Mouse (Mus musculus) left cerebral cortex, adult 2 months (tissue): ENCODE results near the gene Lsm14a. TPM values are rescaled to one million over a fixed set of nuclear protein-coding genes. Genes with fewer than 3 reads are reported as not detected.

ENCODE experiments used
- DNase-seq, 2 experiments: peaks; one replicate each; pipeline ENCODE4 v3.0.0; 2021 to 2022; ENCODE audit warnings: low spot score in 2 of 2, mixed read lengths in 1 of 2; ENCODE audit errors: extremely low spot score in 1 of 2
- H3K27ac ChIP-seq: fragments of 200-600 bp; 2 replicates; pipeline ENCODE4 v1.8.1; 2022
- H3K4me3 ChIP-seq: fragments of 200-600 bp; 2 replicates; pipeline ENCODE4 v1.8.1; 2022
- CTCF ChIP-seq: fragments of 200-600 bp; IDR thresholded peaks from 2 replicates; pipeline ENCODE4 v1.8.1; 2022; ENCODE audit warnings: antibody characterized with exemption, mild to moderate bottlenecking, moderate library complexity
- intact Hi-C: fragments of 180-260 bp; cut with DNase I; formaldehyde crosslinking; loops from one replicate; pipeline ENCODE4 v1.15.1; 2025
- total RNA-seq, 2 experiments: library from RNA; stranded (reverse); gene quantifications; 2 replicates each; pipeline ENCODE4 v1.2.3; 2021

The Lsm14a gene
- total RNA-seq, 2 experiments from 2014 or later, result 78.4 to 92.0 TPM

DNA sequence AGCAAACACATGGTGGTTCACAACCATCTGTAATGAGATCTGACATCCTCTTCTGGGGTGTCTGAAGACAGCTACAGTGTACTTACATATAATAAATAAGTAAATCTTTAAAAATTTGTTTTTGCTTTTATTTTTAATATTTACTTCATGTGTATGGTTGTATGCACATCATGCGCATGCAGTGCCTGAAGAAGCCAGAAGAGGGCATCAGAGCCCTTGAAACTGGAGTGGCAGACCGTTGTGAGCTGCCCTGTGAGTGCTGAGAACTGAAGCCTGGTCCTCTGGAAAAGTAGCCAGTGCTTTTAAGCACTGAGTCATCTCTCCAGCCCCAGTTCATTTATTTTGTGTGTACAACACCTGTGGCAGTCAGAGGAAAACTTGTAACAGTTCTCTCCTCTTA is 69.1 kb downstream of the Lsm14a start:
- H3K4me3 ChIP-seq, result no peak overlapping the region
- intact Hi-C loops, result no loop called here
- TF ChIP-seq CTCF, result peak; percentile 19
- H3K27ac ChIP-seq, result no peak overlapping the region
- no peak for DNase-seq

DNA sequence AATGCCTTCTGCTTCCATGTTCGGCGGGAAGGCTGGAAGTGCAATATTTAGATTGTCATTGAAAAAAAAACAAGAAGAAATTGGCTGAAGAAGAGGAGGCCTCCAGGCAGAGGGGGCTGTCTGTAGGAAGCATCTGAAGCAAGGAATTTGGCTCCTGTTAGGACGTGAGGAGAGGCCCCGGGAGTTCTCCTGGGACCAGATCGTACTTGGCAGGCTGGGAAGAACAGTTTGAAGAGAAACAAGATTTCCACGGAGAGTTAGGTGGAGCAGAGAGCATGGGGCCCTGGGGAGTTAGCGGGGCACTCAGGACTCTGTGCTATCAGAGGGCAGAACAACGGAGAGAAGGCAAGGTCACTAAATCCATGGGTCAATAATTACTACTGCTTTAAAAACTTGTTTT is 69.8 kb downstream of the Lsm14a start:
- Histone ChIP-seq H3K4me3 (no peak overlapping the region), H3K27ac (no peak overlapping the region)
- no peak for DNase-seq
- TF ChIP-seq CTCF, result no peak
- intact Hi-C loops, result no loop called here

DNA sequence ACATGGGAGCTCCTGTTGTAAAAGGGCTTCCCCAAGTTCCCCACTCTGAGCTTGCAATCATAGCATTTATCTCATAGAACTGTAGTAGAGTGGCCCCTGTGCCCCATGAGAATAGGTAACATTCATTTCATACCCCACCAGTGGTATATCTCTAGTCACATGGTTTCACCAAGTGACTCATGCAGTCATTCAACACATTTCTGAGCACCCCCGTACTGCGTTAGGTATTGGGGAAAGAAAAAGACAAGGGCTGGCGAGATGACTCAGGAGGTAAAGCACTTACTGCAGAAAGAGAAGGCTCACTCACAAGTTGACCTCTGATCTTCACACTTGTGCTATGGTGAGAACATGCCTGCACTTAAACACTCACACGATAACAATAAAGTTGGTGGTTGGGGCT is 71.2 kb downstream of the Lsm14a start:
- Histone ChIP-seq H3K4me3 (no peak overlapping the region), H3K27ac (no peak overlapping the region)
- TF ChIP-seq CTCF, result no peak
- intact Hi-C loops, result no loop called here
- no peak for DNase-seq

DNA sequence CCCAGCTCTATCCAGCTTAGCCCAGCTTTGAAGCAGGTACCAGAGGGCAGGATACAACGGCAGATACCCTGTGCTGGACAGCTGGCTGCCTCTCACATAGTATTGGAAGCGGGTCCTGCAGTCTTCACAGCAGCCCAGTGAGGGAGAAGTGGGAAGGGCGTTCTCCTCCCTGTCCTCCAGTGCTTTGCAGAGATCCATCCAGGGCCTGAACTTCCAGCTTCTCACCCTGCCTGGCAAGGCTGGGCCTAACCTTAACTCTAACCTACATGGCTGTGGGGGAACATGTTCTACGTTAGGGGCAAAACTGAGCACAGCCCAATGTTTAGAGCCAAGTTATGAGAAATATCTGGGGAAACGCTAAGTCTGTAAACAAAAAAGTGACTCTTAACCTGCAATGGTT is 72.0 kb downstream of the Lsm14a start:
- TF ChIP-seq CTCF, result no peak
- intact Hi-C loops, result no loop called here
- no peak for DNase-seq
- H3K4me3 ChIP-seq, result no peak overlapping the region
- H3K27ac ChIP-seq, result peak overlapping the region; percentile 47; the same call in 1 of the 2 replicates

DNA sequence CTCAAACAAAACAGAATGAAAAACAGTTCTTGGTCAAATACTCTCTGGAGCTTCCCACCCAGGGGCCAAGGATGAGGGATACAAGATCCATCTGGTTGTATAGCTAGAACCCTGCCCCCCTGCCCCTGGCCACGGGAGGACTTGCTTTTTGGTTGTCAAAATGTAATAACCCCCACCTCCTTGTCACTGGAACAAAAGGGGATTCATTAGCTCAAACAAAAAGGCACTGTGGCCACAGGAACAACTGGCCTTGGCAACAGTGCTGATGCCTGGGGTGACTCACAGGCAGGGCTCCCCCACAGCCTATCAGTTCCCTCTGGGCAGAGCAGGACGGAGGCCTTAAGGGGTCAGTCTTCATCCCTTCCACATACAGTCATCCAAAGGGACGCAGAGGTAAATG is 73.2 kb downstream of the Lsm14a start:
- intact Hi-C loops, result no loop called here
- no peak for TF ChIP-seq CTCF
- Histone ChIP-seq H3K27ac (peak overlapping the region; percentile 63), H3K4me3 (no peak overlapping the region)
- DNase-seq, result peak in 1 of 2 experiments; percentile 35

DNA sequence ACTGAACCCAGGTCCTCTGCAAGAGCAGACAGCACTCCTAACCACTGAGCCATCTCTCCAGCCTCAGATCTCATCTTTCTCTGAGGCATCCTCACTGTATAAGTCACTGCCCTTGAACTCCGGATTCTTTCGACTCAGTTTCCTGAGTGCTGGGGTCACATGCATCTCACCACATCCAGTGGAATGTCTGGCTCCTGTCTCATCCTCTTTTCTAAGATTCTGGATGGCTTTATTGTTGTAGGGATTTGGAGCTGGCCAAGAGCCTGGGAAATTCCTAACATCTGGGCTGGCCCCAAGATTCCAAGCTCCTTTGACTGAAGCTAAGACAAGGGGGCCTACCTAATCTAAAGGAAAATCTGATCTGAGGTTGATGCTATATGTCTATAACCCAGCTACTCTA is 74.0 kb downstream of the Lsm14a start:
- TF ChIP-seq CTCF, result no peak
- peak overlapping the region; percentile 69; the same call in 1 of the 2 replicates for H3K27ac ChIP-seq
- DNase-seq, result no peak
- no peak overlapping the region for H3K4me3 ChIP-seq
- intact Hi-C loops, result no loop called here

DNA sequence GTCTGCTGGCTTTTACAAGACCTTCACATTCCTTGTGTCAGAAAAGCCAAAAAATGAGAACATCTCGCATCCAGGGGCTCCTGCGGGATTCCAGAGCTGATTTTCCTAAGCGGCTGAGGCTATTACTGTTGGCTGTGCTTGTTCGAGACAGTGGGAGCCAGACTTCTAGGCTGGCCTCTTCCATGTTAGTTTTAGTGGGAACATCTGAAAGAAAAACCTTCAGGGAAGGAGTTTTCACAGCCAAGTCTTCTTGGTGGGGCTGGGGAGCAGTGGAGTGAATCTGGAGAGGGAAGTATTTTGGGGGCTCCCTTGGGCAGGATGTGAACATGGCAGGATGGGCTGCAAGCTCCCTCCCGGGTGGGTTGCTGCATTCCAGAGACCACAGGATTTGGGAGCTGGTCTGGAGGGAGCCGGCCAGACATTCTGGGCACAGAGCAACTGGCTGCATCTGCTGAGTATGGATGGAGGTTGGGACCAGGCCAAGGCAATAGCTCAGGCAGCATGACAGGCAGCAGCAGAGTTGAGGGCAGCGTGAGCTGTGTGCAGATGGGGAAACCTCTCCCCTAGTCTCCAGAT is 75.1 kb downstream of the Lsm14a start:
- H3K27ac ChIP-seq, result peak overlapping the region; percentile 69
- peak; percentile 20 to 32 for DNase-seq
- intact Hi-C loops, result no loop called here
- TF ChIP-seq CTCF, result no peak
- H3K4me3 ChIP-seq, result no peak overlapping the region

DNA sequence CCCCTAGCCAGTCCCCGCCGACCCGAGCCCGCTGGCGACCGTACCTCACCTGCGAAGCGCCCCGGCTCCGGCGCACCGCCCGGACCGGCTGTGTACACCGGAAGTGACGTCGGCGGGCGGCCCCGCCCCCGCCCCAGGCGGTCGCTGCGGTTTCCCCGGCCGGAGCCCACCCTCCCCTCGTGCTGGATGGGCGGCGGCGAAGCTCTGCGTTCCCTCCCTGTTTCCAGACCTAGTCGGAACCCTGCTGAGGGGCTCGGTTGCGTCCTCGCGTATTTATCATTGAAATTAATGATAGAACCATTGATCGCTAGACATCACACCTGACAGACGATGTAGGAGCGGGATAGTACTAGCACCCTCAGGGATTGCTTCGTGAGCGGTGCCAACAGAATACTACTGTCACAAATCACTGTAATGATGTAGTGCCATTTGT is 79.7 kb downstream of the Lsm14a start, which contains the start of gene 4931406P16Rik:
4931406P16Rik (minus strand) TSS at position 109 of the 433 bp plus-strand sequence.
- peak; percentile 87 for DNase-seq
- no peak for TF ChIP-seq CTCF
- intact Hi-C loops, result loop anchor here (5.0 kb wide), 1 partner anchor 46 kb away; no protein-coding TSS in a partner anchor
- Histone ChIP-seq H3K27ac (peak within 1 kb of the TSS; percentile 96), H3K4me3 (peak within 1 kb of the TSS; percentile 91)

DNA sequence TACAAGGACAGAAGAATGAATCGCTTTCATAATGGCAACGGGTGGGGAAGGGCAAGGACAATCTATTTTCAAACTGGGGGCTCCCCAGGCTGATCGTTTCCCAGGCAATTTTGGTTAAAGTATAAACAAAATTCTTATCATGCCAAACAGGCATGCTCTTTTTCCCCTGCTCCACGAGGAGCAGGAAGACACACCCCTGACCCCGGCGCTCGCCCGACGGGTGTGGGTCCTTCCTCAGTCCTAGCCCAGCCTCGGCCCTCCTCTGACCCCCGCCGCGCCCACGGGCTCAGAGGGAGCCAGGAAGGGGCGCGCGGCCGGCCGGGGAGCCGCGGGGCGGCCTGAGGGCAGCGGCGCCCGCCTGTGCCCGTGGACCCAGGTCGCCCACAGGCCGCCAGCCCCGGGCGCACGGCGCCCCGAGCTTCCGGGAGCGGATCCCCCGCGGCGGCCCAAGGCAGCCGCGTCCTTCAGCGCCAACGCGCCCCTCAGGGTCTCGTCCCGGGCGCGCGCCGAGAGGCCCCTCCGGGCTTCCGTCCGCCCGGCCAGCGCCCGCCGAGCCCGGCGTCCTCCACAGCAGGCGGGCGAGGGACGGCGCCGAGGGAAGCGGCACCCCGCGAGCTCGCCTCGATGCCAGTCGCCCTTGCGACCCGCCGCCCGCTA is 80.2 kb downstream of the Lsm14a start:
- intact Hi-C loops, result loop anchor here (5.0 kb wide), 1 partner anchor 46 kb away; no protein-coding TSS in a partner anchor
- H3K4me3 ChIP-seq, result peak overlapping the region; percentile 91
- TF ChIP-seq CTCF, result no peak
- H3K27ac ChIP-seq, result peak overlapping the region; percentile 96
- DNase-seq, result no peak

DNA sequence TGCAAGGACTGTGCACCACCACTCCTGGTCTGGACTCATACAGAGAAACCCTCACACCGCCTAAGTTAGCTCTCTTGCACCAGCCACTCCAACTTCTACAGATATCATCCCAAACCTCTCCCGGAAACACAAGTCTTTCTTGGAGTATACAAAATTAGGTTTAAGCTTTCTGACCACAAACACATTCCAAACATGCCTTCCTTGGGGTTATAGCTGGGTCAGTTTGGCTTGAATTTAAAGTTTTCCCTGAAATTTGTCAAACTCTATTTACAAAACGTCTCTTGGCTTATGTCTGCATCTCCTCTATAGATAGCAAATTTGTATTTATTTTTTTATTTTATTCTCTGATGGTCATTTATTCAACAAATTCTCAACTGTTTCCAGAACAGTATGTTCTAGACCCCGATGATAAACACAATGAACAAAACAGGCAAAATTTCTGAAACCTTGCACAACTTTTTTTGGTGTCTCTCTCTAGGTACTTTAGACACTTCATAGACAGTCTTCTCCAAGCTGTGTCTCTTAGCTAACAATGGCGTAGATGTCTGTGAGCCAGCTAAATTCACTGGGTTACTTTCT is 83.8 kb downstream of the Lsm14a start:
- DNase-seq, result no peak
- Histone ChIP-seq H3K4me3 (no peak overlapping the region), H3K27ac (peak overlapping the region; percentile 4; the same call in 1 of the 2 replicates)
- TF ChIP-seq CTCF, result no peak
- intact Hi-C loops, result no loop called here

DNA sequence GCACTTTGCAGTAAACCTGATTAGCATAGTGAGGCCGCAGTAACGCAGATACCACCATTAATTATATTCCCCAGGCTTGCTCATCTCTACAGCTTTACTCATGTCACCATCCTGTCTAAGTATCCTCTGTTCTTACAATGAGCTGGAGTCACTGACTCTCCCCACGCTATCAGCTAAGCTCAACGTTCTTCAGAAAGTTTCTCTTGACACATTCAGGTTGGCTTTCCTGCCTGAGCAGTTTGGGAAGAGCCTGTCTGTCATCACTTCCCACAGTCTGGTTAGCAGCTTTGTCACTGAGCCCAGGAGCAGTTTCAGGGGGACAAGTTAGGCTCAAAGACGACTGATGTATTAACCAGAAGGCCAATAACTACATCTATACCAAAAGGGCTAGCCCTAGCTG is 84.5 kb downstream of the Lsm14a start:
- DNase-seq, result no peak
- TF ChIP-seq CTCF, result no peak
- H3K4me3 ChIP-seq, result no peak overlapping the region
- H3K27ac ChIP-seq, result peak overlapping the region; percentile 4; the same call in 1 of the 2 replicates
- intact Hi-C loops, result no loop called here

DNA sequence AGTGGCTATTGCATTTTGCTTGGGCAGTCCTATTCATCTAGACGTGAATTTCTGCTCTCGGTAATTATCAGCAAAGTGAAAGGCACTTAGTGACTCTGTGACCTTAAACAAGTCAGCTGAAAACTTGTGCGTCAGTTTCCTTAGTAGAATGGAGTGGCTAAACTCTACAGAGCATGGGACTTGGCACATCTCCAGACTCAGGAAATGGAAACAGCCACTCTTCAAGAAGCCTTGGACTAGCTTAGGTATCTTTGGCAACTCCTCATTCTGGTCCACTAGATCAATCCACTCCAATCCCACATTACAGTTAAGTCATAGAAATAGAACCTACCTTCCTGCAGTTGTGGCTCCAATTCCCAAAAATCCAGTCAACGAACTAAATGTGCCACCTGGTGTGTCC is 87.7 kb downstream of the Lsm14a start:
- Histone ChIP-seq H3K4me3 (no peak overlapping the region), H3K27ac (peak overlapping the region; percentile 29)
- no peak for TF ChIP-seq CTCF
- no peak for DNase-seq
- intact Hi-C loops, result no loop called here
